ENCODE assay signal across 16 mouse cellular contexts in the genomic region with DNA sequence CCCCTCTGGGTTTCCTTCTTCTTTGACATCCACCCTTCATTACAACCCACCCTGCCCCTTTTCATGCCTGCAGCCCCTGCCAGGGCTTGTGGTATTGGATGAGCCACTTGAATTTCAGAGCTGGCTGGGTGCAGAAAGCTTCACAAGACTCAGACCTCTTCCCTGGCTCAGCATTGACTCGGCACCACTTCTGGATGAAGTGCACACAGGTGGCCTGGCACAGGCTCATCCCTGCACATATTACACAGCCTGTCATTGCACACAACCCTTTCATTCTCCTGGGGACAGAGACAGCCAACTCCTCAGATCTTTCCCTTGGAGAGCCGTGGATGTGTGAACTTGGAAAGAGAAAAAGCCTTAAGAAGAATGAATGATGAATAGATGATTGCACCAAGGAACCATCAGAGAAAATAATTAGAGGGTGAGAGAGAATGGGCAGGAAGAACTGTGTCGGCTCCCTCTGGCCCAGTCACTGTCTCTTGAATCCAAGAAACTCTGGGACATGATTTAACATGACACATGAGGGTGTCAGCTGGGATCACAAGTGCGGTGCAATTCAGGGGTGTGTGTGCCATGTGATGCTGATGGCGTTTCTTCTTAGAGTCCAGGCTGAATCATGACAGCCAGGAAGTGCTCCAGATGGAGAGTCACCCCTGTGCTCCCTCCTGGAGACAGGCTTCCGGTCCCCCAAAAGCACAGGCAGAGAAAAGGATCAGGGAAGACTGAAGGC.
"Had no signal": no experiment of that assay in that cellular context is flagged by ENCODE, and none has a peak within 500 bp of the region (broad histone marks: within the 10 kb centered on the region; RNA-seq: fewer than 3 reads in every experiment).

No protein-coding gene starts in this region.

- H3K4me1 ChIP-seq: liver, embryonic 13.5 days; midbrain, embryonic 12.5 days; neural tube, embryonic 13.5 days; stomach, embryonic 15.5 days had no signal

- H3K27me3 ChIP-seq: liver, embryonic 13.5 days; midbrain, embryonic 12.5 days; midbrain, embryonic 15.5 days; stomach, embryonic 15.5 days had no signal

- H3K4me2 ChIP-seq: liver, embryonic 13.5 days; midbrain, embryonic 12.5 days; midbrain, embryonic 15.5 days; neural tube, embryonic 13.5 days; stomach, embryonic 15.5 days had no signal

- H3K27ac ChIP-seq: liver, embryonic 13.5 days; midbrain, embryonic 12.5 days; midbrain, embryonic 15.5 days; neural tube, embryonic 13.5 days; stomach, embryonic 15.5 days had no signal

- ATAC-seq: midbrain, embryonic 15.5 days had no signal

- H3K4me3 ChIP-seq: liver, embryonic 13.5 days; midbrain, embryonic 12.5 days; midbrain, embryonic 15.5 days; myocyte; neural tube, embryonic 13.5 days; stomach, embryonic 15.5 days had no signal

- DNase-seq: kidney, adult 9 months; kidney, postnatal 14 days; kidney, postnatal 4 days; liver, embryonic 13.5 days; lung, adult 2 months; lung, postnatal 14 days; lung, postnatal 4 days; retina, postnatal 1 day; right cerebral cortex, postnatal 25 days; spleen, adult 18-20 months; thymus, postnatal 25 days had no signal

- H3K9ac ChIP-seq: liver, embryonic 13.5 days; midbrain, embryonic 12.5 days; midbrain, embryonic 15.5 days; neural tube, embryonic 13.5 days; stomach, embryonic 15.5 days had no signal

- H3K9me3 ChIP-seq: liver, embryonic 13.5 days; stomach, embryonic 15.5 days had no signal

- H3K36me3 ChIP-seq: liver, embryonic 13.5 days; midbrain, embryonic 12.5 days; midbrain, embryonic 15.5 days; neural tube, embryonic 13.5 days; stomach, embryonic 15.5 days had no signal
